Mouse (Mus musculus): Measurements from ENCODE around the gene Tctn3. TPM values are rescaled to one million over a fixed set of nuclear protein-coding genes. Genes with fewer than 3 reads are reported as not detected.
"Not testable (repeated sequence)": the region's sequence is repeated elsewhere in the genome, so short reads cannot be mapped to it uniquely, and the experiment has no call there.

Gene Tctn3
- total RNA-seq, 2 experiments from 2014 or later: 21.9 to 22.2 TPM

- DNase-seq: no peak
- intact Hi-C loops (cut with DNase I): no loop called here
Measured at GRCm38 (mm10) chr19:40563880-40564645, 48.0 kb downstream of the Tctn3 start.

- intact Hi-C loops (cut with DNase I): not testable (repeated sequence)
Measured at GRCm38 (mm10) chr19:40561521-40561920, 50.5 kb downstream of the Tctn3 start.

GRCm38 (mm10) chr19:40556029-40556428, 56.0 kb downstream of the Tctn3 start:
- intact Hi-C loops (cut with DNase I): no loop called here
- no peak for DNase-seq

More at GRCm38 (mm10) chr19:40561521-40561920, 50.5 kb downstream of the Tctn3 start:
- not testable (repeated sequence) for DNase-seq

- intact Hi-C loops (cut with DNase I): no loop called here
- no peak for DNase-seq
Measured at GRCm38 (mm10) chr19:40555136-40555535, 56.9 kb downstream of the Tctn3 start.

GRCm38 (mm10) chr19:40554343-40554742, 57.7 kb downstream of the Tctn3 start:
- no peak for DNase-seq
- intact Hi-C loops (cut with DNase I): no loop called here

- intact Hi-C loops (cut with DNase I): no loop called here
- no peak for DNase-seq
Measured at GRCm38 (mm10) chr19:40553849-40554248, 58.2 kb downstream of the Tctn3 start.

- DNase-seq: no peak
- intact Hi-C loops (cut with DNase I): no loop called here
Measured at GRCm38 (mm10) chr19:40553014-40553789, 58.8 kb downstream of the Tctn3 start.

- intact Hi-C loops (cut with DNase I): loop anchor here (5.0 to 10.0 kb wide), 3 partner anchors 202 to 1565 kb away; no protein-coding TSS in a partner anchor
- no peak for DNase-seq
Measured at GRCm38 (mm10) chr19:40549516-40550135, 62.4 kb downstream of the Tctn3 start.

GRCm38 (mm10) chr19:40548796-40549515, 63.1 kb downstream of the Tctn3 start:
- intact Hi-C loops (cut with DNase I): loop anchor here (5.0 to 10.0 kb wide), 3 partner anchors 202 to 1564 kb away; no protein-coding TSS in a partner anchor
- no peak for DNase-seq

GRCm38 (mm10) chr19:40548386-40548785, 63.6 kb downstream of the Tctn3 start:
- intact Hi-C loops (cut with DNase I): loop anchor here (5.0 to 10.0 kb wide), 3 partner anchors 201 to 1564 kb away; no protein-coding TSS in a partner anchor
- DNase-seq: no peak

Other genes starting within 250 kb of the Tctn3 start
- 100 to 1,000 TPM; 141 to 154 TPM for gene Sorbs1, start 98.5 kb downstream of the Tctn3 start, total RNA-seq (2021)
- 10 to 100 TPM; 39.7 to 42.1 TPM for gene Aldh18a1, start 23.8 kb downstream of the Tctn3 start, total RNA-seq (2021)
- gene Entpd1, start 133 bp upstream of the Tctn3 start, total RNA-seq (2021): 10 to 100 TPM; 11.3 to 12.3 TPM
- 1 to 10 TPM; 1.2 to 1.4 TPM for gene Cc2d2b, start 136.5 kb upstream of the Tctn3 start, total RNA-seq (2021)
- 10 to 100 TPM; 14.0 to 14.7 TPM for gene Ccnj, start 219.0 kb upstream of the Tctn3 start, total RNA-seq (2021)